Mouse (Mus musculus): ENCODE data around the gene Pde10a.

Gene Pde10a

DNA sequence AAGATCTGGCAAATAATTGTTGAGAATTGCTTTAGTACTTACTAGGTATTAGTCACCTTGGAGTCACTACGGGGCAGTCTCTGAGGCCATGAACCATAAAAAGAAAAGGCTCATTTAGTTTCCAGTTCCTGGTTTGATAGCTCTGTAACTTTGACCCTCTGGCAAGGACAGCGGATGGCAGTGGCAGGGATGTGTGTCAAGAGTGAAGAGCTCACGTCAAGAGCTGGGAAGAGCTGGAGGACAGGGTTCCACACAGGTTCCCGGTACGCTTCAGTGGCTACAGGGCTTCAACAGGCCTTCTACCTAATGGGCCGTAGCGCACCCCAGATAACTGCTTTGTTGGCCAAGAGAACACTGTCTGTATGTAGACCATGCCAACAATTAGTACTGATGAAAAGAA lies 374.0 kb downstream of the Pde10a start:
- DNase-seq = no peak

DNA sequence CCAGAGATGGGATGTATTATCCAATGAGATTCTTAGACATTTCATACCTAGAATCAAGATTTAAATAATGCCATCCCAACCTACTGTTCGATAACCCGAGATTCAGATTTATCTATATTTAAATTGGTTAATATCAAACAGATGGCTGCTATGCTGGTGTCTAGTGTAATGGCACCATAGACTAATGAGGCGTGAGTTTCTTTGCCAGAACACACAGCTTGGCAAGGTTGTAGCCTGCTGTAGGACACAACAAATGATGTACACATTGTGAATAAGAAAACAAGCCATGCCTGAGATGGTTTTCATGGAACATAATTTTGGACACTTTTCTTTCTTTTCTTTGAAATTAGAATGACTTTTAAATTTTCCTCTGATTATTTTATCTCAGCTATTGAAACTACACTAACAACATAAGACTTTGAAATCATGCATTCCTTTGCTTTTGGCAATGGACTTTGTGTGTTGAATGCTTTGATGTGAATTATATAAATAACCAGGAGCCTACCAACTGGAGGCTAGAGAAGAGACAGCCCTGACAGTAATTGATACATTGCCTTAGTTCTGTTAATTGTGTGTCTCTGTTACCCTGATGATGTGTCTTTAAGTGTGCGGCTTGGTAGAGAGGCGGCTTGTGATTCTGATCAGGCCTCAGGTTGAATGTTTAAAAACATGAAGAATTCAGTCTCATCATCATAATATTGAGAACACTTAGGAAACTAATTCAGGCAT lies 378.5 kb downstream of the Pde10a start:
- no peak for DNase-seq

DNA sequence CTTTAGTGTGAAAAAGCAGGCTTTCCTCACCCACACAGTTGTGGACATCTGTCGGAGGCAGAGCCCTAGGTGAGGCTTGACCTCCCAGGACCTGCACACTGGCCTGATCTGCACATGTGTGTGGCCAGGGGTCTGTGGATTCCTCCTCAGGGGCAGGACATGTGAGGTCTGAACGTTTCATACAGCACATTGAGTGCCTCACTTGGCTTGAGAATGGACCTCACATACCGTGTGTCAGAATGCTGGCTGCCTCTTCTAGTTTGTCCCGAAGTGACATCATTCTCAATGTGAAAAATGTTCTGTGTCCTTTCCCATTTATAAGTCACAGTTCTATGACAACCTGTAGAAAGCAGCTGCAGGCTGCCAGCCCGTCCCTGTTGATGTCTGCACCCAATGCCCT lies 385.4 kb downstream of the Pde10a start:
- no peak for DNase-seq

DNA sequence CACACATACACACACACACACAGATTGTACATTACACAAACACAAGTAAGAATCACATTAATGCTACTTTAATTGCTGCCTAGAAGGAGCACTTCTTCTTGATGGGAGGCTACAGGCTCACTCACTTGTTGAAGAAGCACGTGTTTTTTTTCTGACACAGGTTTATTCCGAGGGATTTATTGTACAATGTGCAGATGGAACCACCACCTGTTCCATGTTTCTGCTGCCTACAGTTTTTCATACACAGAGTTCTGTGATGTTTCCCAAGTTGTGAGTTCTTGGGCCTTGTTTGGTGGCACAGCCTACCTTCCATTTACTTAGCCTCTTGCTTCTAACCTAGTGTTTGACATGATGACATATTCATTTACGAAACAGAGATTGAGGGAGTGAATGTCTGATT lies 387.8 kb downstream of the Pde10a start:
- DNase-seq = no peak

DNA sequence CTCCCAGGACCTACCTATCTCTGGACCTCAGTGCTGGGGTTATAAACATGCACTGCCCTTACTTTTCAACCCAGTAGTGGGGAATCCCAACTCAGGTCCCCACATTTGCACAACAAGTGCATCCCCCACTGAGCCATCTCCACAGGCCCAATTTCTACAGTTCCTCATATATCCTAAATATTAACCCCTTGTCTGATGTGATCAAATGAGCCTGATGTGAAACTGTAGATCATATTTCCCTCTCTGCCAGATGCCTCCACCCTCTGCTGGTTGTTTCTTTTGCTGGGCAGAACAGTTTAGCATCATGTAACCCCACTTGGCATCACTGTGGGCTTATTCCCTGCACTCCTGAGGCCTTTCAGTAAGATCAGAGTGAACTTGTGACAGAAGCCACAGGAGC lies 390.5 kb downstream of the Pde10a start:
- DNase-seq = no peak

DNA sequence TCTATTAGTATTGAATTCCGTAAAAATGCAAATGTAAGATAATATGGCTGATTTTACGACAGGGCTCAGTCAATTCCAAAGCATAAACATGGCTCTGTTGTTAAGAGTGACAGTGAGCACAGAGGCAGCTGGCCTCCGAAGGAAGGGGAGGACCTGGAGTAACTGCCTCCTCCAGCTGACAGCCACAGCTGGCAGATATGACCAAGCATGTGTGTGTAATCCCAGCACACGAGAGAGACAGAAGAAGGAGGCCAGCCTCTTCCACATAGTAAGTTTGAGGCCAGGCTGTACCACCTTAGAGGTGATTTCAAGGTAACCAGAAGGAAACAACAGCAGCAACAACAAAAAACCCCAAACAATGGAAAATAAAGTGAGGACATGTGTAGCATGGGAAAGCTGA lies 397.9 kb downstream of the Pde10a start:
- DNase-seq = peak; percentile 45

DNA sequence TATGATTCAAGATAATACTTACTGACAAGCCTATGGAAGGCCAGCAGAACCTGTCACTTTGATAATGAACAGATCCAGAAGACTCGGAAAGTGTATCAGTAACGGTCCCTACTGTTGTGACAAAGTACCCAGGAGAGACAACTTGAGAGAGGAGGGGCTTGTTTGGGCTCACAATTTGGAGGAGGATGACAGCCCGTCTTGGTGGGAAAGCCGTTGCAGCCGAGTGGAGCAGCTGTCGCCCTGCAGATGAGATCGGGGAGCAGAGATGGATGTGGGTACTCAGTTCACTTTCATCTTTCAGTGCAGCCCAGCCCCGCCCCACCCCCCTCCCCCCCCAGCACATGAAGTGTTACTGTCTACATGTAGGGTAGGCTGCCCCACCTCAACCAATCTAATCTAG lies 398.6 kb downstream of the Pde10a start:
- DNase-seq = peak; percentile 50

DNA sequence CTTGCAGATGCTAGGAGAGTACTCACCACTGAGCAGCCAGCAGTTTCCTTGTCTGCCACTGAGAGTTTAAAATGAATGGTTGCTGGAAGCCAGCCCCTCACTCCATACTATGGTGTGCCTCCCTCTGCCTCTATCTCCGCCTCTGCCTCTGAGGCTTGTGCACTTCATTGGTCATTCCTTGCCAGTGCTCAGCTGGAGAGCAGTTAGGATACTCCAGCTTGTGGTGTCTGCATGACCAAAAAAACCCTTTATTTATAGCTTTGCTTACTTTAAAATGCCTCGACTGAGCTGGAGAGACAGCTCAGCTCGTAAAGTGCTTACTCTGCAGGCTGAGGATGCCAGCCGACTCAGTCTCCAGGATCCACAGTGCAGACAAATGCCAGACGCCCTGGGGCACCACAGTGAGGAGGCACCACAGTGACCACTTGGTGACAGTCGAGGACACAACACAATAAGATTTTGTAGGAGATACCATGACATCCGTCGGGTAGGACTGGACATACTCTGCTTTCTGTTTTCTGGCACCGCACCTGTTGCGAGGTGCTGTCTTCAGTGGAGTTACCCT lies 400.7 kb downstream of the Pde10a start:
- no peak for DNase-seq

DNA sequence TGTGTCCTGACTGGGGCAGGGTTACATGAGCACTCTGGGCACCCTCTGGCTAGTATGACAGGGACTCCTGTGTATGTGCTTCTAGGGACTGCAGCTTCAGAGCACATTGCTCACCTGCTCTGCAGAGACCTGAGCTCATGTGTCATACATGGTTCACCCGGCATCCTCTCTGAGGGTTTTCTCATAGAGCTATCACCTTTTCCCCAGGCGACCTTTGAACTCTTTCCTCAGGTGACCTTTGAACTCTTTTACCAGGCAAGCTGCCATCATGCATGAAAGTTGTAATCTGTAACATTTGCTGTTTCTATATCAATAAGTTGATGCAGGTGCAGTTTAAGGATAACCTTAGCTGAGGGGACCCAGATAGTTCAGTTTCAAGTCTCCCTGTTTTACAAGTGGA lies 403.4 kb downstream of the Pde10a start:
- no peak for DNase-seq

DNA sequence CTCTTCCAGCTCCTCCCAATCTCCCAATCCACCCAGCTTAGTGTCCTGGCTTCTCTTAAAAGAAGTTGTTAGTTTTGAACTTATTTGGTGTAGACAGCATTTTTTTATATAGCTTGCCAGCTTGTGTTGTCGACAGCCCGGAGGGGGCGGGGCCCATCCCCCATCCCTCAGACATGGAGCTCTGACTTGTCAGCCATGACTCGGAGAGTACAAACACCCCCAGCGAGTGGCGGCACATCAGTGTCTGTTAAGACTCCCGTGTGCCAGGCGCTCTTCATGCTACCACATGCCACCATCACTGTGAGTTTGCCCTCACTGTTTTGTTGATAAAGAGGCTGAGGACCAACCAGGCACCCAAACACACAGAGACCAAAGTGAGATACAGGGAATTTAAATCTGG lies 404.5 kb downstream of the Pde10a start:
- no peak for DNase-seq

DNA sequence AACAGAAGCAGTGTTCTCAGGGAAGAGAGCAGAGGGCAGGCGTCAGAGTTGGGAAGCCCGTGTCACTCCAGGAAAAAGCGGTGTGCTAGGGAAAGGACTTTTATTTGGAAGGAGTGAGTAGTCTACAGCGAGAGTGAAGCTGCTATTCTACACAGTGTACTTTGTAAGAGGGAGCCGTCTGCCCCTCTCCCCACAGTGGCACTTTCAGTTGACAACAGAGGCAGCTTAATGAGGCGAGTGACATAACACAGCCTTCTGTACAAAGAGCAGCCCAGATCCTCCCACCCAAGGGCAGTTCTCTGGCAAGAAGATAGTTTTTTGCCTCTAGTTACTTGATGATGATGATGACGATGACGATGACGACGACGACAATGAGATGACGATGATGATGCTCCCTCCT lies 410.4 kb downstream of the Pde10a start:
- DNase-seq = peak; percentile 78

DNA sequence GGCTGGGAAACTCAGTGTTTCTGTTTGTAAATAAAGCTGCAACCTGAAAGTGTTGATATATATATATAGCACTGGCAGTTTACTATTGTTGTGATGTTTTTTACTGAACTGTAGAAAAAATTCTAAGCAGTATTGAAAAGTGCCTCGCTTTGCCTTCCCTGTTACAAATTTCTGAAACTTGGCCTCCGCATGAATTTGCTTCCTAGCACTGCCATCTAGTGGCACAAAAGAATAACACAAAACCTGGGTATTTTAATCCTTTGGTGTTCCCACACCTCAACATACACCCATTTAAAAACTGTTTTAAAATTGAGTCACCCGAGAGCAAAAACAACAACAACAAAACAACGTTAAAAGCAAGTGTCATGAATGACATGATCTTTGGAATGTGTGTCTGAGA lies 411.4 kb downstream of the Pde10a start:
- peak; percentile 73 for DNase-seq

DNA sequence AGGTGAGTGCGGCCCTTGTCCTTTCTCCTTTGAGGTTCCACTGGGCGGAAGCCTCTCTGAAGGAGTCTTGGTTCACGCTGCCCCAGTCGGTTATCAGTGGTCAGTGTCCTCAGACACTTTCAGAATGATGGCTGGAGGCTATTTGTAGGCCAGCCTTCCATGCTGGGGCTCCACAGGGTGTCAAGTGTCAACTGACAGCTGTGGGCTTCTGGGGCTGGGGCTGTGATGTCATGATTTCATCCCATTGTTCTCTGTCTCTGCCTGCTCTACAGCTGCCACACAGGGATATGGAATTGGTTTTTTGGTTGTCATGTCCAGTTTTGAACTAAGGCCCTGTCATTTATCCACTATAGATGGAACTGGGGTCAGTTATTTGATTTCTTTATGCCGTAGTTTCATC lies 426.4 kb downstream of the Pde10a start:
- peak; percentile 56 for DNase-seq

DNA sequence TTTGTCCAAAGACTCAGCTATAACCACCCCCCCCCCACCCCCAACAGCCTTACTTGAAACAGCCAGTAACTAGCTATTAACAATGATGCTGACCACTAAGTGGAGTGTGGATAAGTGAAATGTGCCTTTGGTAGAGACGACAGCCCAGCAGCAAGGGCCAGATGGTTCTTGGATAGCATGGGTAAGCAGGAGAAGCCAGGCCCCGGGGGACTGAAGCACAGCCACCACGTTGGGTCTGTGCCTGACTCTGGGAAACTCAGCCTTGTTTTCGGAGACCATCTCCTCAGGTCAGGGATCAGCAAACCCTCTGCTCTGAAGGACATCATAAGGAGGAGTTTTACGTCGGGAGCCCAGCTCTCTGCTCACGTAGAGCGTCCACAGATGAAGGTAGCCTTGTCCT lies 427.8 kb downstream of the Pde10a start:
- DNase-seq = no peak

DNA sequence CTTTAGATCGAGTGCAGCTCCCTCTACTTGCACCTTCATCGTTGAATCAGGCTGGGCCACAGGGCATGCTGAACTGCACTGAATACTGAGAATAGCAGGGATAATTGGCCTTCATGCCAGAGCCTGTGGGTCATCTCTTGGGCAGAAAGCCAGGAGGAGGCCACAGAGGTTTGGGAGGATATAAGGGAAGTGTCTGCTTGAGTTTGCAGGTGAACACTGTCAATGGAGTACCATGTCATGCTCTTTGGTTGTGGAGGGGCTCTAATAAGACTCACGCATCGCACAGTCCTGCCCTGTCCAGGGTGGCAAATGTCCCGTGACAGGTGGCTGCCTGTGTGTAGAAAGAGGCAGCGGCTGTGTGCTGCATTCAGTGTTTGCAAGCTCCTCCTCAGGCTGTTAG lies 433.0 kb downstream of the Pde10a start:
- peak; percentile 53 for DNase-seq

DNA sequence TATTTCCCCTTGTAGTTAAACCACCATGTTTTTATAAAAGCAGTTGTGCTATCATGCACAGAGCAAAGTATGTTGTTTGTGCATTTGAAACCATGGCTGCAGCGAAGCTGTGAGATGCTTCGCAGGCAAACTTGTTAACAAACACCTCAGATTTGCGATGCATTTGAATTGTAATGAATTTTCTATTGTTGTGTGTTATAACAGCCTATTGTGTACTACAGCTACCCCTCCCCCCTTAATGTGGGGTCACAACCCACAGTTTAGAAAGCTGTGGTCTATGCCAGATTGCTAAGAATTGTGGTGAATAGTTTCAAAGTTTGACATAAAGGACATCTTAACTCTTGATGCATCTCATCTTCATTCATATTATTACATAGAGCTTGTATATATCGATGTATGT lies 435.2 kb downstream of the Pde10a start:
- DNase-seq = peak; percentile 48

DNA sequence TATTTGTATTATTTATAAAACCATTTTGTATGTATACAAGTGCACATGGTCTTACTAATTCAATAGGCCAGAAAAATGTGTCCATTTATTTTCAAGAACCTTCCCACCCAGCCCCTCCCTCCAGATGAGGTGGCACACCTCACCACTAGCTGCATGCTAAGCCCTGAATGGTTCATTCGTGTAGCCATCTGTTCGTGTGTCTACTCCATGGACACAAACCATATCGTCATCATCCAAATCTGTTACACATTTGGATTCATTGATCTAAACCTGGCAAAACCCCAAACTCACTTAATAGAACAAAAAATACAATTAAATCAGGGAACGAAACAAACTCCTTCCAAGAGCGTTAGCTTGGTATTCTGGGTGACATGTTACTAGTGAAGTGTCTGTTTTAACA lies 435.9 kb downstream of the Pde10a start:
- no peak for DNase-seq

DNA sequence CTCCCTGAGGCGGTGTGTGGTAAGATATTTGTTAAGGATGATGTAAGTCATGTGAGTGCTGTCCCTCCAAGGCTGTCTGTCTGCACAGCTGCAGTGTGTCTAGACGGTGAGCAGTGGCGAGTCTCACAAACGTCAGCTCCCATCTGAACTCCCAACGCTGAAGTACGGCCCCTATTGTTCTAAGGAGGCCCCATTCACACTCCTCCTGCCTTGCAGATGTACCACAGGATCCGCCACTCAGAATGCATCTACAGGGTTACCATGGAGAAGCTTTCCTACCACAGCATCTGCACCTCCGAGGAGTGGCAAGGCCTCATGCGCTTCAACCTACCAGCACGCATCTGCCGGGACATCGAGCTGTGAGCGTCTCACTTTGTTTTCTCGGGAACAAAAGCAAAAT lies 436.5 kb downstream of the Pde10a start:
- peak; percentile 80 for DNase-seq

DNA sequence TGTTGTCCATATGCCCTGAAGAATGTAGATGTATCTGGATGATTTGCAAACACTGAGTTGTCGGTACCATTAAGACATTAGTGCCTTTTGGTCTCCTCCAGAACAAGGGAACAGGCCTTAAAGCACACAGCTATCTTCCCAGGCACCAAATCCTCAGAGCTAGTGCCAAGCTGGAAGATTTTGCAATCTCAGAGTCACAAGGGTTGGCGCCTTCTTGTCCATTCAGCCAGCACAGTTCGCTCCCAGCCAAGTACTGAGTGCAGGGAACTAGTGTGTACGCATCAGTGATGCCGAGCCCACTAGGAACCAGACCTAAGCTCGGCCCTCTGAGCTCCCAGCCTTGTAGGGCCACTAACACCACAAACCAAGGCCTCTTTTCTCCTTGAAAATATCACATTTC lies 440.0 kb downstream of the Pde10a start:
- no peak for DNase-seq

DNA sequence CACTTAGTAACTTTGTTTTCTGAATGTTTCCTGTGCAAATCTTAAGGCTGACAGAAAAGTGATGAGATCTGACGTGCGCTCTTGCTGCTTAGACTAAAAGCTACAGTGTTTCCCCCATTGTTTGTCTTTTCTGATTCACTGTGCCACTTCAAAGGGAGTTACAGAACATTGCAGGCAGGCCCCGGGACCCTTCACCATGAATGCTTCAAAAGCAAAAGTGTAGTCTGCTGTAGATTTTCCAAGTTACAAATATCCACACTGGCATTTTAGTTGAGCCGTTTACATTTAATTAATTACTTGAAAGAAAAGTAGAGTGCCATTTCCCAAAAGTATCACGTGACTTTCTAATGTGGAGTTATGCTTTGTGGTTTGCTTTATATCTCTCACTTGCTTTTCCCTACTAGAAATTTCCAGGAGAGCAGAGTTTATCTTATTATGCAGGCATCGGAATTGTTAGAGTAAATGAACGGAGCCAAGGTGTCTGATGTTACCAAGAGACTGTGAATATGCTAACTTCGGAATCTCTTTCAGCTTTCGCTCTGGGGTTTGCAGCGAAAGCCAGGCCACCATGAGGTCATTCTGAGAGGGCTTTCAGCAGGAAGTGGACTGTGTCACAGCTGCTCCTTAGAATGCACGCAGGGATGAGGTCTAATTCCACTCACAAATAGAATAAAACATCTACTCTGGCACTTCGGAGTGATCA lies 447.1 kb downstream of the Pde10a start:
- peak; percentile 80 for DNase-seq

DNA sequence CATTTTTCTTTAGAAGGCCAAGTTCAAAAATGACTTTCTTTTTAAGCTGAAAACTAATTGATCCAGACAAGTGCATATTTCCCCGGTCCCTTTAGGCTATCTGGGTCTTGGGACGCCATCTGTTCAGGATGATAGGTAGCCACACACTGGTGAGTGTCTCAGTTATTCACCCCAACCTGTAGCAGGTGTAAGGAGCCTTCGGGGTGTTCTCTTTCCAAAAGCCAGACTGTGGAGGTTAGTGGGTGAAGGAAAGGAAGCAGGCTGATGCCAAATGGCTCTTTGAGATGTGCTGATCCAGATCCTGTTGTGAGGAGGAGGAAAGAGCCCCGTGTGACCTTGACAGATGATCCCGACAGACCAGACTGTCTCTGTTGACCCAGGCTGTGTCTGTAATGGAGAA lies 448.2 kb downstream of the Pde10a start:
- no peak for DNase-seq

DNA sequence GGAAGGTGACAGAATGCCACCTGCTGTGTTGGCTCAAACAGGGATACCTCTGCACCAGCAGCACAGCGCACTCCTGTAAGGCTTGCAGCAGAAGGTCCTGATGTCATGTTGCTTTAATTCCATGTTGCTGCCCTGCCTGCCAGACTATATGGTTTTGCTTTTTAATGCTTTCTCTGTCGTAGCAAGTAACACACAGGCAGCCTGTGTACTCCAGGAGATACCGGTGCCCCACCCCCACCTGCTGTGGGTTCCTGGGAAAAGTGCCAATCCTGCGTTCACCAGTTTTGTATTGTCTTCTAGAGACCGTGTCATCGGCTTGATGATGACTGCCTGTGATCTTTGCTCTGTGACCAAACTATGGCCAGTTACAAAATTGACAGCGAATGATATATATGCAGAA lies 449.3 kb downstream of the Pde10a start:
- DNase-seq = no peak

DNA sequence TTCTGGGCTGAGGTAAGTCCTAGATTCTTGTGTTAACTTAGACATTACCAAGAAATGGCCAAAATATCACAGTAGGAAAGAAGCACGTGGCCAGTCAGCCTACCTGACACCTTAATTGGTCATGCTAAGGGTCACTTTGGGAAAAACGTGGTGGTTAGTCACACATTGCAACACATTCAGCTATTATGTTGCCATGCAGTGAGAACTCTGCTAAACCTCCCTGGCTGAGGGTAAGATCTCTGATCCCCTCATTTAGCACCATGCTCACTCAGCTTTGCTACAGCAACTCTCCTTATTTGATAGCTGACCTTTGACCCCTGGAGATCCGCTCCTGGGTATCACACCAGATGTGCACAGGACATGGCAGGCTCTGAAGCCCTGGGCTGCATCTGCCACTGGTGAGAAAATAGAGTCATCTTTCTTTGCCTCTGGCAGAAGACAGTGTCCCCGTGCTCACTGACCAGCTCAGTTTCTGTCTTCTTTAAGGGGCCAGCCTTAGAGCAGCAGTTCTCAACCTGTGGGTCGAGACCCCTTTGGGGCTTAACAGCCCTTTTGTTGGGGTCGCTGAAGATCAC lies 449.7 kb downstream of the Pde10a start:
- no peak for DNase-seq

DNA sequence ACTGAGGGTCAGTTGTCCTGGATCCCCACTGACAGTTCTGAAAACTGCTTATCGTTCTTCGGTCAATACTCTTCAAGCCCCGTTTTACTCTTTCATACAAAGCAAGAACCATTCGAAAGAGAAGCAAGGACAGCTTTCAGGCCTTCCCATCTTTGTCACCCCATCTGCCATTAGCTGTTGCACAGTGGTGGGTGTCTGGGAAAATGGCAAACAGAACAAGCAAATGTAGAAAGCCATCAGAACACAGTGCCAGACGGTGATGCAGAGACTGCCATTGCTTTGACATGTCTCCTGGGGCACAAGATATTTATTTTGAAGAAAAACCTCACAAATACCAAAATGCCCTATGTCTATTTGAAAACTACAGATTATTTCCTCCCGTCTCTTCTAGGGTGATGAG lies 451.6 kb downstream of the Pde10a start:
- no peak for DNase-seq

All from retina, postnatal 1 day (tissue).